Mouse (Mus musculus) hindbrain, postnatal 0 days (tissue): ENCODE measurements around the gene Gm13090. TPM values are rescaled to one million over a fixed set of nuclear protein-coding genes. Genes with fewer than 3 reads are reported as not detected.

Experiments used
- ATAC-seq: fragments of 200-750 bp; cut with Nextera tagmentation; 2 replicates; pipeline ENCODE4 v1.8.0; 2017; ENCODE audit warnings: mild to moderate bottlenecking, moderate TSS enrichment, moderate library complexity
- DNase-seq: peaks from one replicate; pipeline ENCODE4 v3.0.0-alpha.2; 2015; ENCODE audit warnings: low spot score
- H3K27ac ChIP-seq: fragments of 300-500 bp; sonication (generic); 2 replicates; pipeline ENCODE4 v1.5.1; 2014; ENCODE audit warnings: mild to moderate bottlenecking
- H3K27me3 ChIP-seq: fragments of 300-500 bp; sonication (generic); 2 replicates; pipeline ENCODE4 v1.6.1; 2014; ENCODE audit warnings: low read length, mixed read lengths; ENCODE audit not compliant: insufficient read depth
- H3K36me3 ChIP-seq: fragments of 300-500 bp; sonication (generic); 2 replicates; pipeline ENCODE4 v1.6.1; 2014; ENCODE audit warnings: low read length, mixed read lengths; ENCODE audit not compliant: insufficient read depth
- H3K4me1 ChIP-seq: fragments of 300-500 bp; sonication (generic); 2 replicates; pipeline ENCODE4 v1.6.1; 2014; ENCODE audit warnings: antibody characterized with exemption, low read length, mixed read lengths; ENCODE audit not compliant: insufficient read depth
- H3K4me2 ChIP-seq: fragments of 300-500 bp; sonication (generic); 2 replicates; pipeline ENCODE4 v1.6.1; 2014; ENCODE audit warnings: low read depth, mild to moderate bottlenecking, low read length, moderate library complexity, mixed read lengths
- H3K4me3 ChIP-seq: fragments of 300-500 bp; sonication (generic); 2 replicates; pipeline ENCODE4 v1.5.1; 2014; ENCODE audit warnings: low read length
- H3K9ac ChIP-seq: fragments of 300-500 bp; sonication (generic); replicated peaks from 2 replicates; pipeline ENCODE4 v1.6.1; 2014; ENCODE audit warnings: mild to moderate bottlenecking, low read length, moderate library complexity, mixed read lengths
- H3K9me3 ChIP-seq: fragments of 300-500 bp; sonication (generic); 2 replicates; pipeline ENCODE4 v1.6.1; 2016; ENCODE audit warnings: low read length, mixed read lengths
- CTCF ChIP-seq: IDR thresholded peaks from 2 replicates; pipeline ENCODE4 v1.5.1; 2016; ENCODE audit warnings: antibody characterized with exemption, control low read depth, low read depth
- WGBS: fragments of 180-500 bp; shearing (Covaris S2); extraction: QIAGEN DNeasy Blood & Tissue Kit; methylation state at CpG from one replicate; pipeline ENCODE4 v1.1.7; 2014; 5-methylcytosine and 5-hydroxymethylcytosine counted together
- polyA plus RNA-seq: library from polyadenylated mRNA; unstranded; fragments of >200 nt; fragmentation: Nextera tagmentation; extraction: Ambion mirVana; gene quantifications from 2 replicates; pipeline ENCODE4 v1.2.1, GENCODE M21; 2015
- total RNA-seq: library from RNA; depleted of rRNA; stranded (reverse); fragments of >200 nt; gene quantifications from 2 replicates; pipeline ENCODE4 v1.2.3, GENCODE M21; 2014

Gm13090 gene
- total and polyA plus RNA-seq, 2 experiments from 2014 or later, result not detected

DNA sequence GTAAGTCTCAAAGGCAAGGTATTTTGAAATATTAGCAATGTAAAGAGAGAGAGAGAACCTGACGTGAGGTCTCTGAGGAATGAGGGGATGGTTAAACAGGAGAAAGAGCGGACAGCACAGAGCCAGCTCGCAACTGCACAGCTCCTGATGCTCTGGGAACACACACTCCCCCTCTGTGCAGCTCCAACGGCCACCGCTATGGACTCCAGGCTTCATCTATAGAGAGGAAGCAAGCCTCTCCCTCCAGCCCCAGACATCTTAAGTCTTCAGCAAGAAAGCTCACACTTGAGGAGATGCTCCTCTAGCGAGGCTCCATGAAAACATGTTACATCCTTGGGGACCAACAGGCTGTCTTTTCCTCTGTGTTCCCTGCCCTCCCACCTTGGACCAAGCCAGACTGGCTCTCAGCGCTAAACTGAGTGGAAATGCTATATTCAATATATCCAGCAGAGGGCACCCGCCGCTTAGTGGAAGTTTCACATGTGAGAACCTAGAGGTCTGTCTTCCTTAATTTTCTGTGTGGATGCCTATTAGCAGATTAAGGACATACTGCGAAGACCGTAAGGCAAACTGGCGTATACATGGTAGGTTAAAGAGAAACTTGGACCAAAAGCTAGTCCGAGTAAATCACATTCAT lies 16.1 kb upstream of the Gm13090 start:
- Histone ChIP-seq H3K9me3 (no peaks in the 10 kb centered on the region), H3K27me3 (no peaks in the 10 kb centered on the region), H3K9ac (no peak overlapping the region), H3K27ac (no peak overlapping the region), H3K4me1 (no peaks in the 10 kb centered on the region), H3K36me3 (peaks cover 74% of the 10 kb centered on the region), H3K4me3 (no peak overlapping the region), H3K4me2 (no peak overlapping the region)
- DNase-seq, result peak; percentile 89
- 51% methylated on average over 13 of the region's 13 CpGs for WGBS
- peak; percentile 86 for ATAC-seq
- peak; percentile 92 for TF ChIP-seq CTCF

- WGBS, result 88% methylated on average over 15 of the region's 15 CpGs
- TF ChIP-seq CTCF, result no peak
- no peaks in the 10 kb centered on the region for H3K9me3 ChIP-seq
Measured at GRCm38 (mm10) chr4:151074817-151075216, 14.6 kb upstream of the Gm13090 start.

GRCm38 (mm10) chr4:151081355-151081754 lies 8.0 kb upstream of the Gm13090 start:
- DNase-seq (no peak), ATAC-seq (no peak)
- H3K27ac ChIP-seq, result no peak overlapping the region
- no peak overlapping the region for H3K4me3 ChIP-seq
- WGBS, result 76% methylated on average over 2 of the region's 2 CpGs
- TF ChIP-seq CTCF, result no peak
- no peak overlapping the region for H3K4me2 ChIP-seq
- no peaks in the 10 kb centered on the region for H3K4me1 ChIP-seq
- H3K27me3 ChIP-seq, result no peaks in the 10 kb centered on the region
- peaks cover 67% of the 10 kb centered on the region for H3K36me3 ChIP-seq
- no peak overlapping the region for H3K9ac ChIP-seq
- no peaks in the 10 kb centered on the region for H3K9me3 ChIP-seq

More at GRCm38 (mm10) chr4:151074817-151075216, 14.6 kb upstream of the Gm13090 start:
- Histone ChIP-seq H3K4me3 (no peak overlapping the region), H3K27me3 (no peaks in the 10 kb centered on the region), H3K4me1 (no peaks in the 10 kb centered on the region), H3K9ac (no peak overlapping the region), H3K4me2 (no peak overlapping the region), H3K36me3 (peaks cover 78% of the 10 kb centered on the region), H3K27ac (no peak overlapping the region)
- DNase-seq (no peak), ATAC-seq (no peak)

- Histone ChIP-seq H3K4me1 (no peaks in the 10 kb centered on the region), H3K9ac (no peak overlapping the region), H3K36me3 (peaks cover 67% of the 10 kb centered on the region), H3K27me3 (no peaks in the 10 kb centered on the region), H3K4me2 (no peak overlapping the region), H3K9me3 (no peaks in the 10 kb centered on the region), H3K4me3 (no peak overlapping the region), H3K27ac (no peak overlapping the region)
- WGBS, result 76% methylated on average over 13 of the region's 13 CpGs
- ATAC-seq (peak; percentile 80; the same call in 1 of the 2 replicates), DNase-seq (peak; percentile 36)
- TF ChIP-seq CTCF, result no peak
Measured at GRCm38 (mm10) chr4:151081977-151082376, 7.4 kb upstream of the Gm13090 start.

DNA sequence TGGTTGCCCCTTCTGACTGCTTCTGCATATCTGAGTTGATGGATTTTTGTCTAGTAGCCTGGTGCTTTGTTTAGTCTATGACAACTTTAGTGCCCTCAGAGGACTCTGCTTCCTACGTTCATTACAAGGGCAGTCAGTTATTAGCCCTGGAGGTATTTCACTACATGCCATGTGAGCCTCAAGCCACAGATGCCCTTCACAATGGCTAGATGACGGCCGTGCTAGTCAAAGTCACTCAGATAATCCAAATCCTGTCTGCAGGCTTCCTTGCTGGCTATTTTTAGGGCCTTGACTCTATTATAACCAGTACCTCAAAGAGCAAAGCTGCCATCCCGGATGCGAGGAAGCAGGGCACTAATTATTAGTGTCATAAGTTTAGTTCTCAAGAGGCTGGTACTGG lies 6.3 kb upstream of the Gm13090 start:
- no peak for ATAC-seq
- H3K9me3 ChIP-seq, result no peaks in the 10 kb centered on the region

DNA sequence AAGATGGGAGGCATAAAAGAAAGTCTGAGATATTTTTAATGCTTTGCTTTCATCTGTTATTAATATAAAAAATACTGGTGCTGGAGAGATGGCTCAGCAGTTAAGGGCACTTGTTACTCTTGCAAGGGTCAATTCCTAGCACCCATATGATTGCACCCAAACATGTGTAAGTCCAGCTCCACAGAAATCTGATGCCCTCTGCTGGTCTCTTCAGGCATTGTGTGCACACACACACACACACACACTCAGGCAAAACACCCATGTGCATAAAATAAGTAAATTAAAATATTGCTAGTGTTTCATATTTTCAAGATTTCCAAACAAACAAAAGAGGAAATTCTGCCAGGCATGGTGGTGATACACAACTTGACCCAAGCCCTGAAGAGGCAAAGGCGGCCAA lies 2.0 kb upstream of the Gm13090 start:
- H3K4me3 ChIP-seq, result no peak overlapping the region
- ATAC-seq (no peak), DNase-seq (peak; percentile 20)
- H3K27ac ChIP-seq, result no peak overlapping the region
- TF ChIP-seq CTCF, result peak; percentile 54
- 0 out of 2 replicates have a peak, but pooled peaks cover 3% of the 10 kb centered on the region for H3K4me1 ChIP-seq
- no peaks in the 10 kb centered on the region for H3K27me3 ChIP-seq
- H3K9ac ChIP-seq, result no peak overlapping the region
- H3K4me2 ChIP-seq, result no peak overlapping the region
- 100% methylated on average over 1 of the region's 1 CpGs for WGBS
- no peaks in the 10 kb centered on the region for H3K9me3 ChIP-seq
- peaks cover 29% of the 10 kb centered on the region for H3K36me3 ChIP-seq

More for the DNA sequence above, 6.3 kb upstream of the Gm13090 start:
- DNase-seq, result no peak
- 84% methylated on average over 5 of the region's 5 CpGs for WGBS
- TF ChIP-seq CTCF, result no peak
- no peaks in the 10 kb centered on the region for H3K27me3 ChIP-seq
- H3K4me2 ChIP-seq, result no peak overlapping the region
- H3K4me1 ChIP-seq, result no peaks in the 10 kb centered on the region
- H3K4me3 ChIP-seq, result no peak overlapping the region
- H3K36me3 ChIP-seq, result peaks cover 62% of the 10 kb centered on the region
- no peak overlapping the region for H3K27ac ChIP-seq
- H3K9ac ChIP-seq, result no peak overlapping the region

DNA sequence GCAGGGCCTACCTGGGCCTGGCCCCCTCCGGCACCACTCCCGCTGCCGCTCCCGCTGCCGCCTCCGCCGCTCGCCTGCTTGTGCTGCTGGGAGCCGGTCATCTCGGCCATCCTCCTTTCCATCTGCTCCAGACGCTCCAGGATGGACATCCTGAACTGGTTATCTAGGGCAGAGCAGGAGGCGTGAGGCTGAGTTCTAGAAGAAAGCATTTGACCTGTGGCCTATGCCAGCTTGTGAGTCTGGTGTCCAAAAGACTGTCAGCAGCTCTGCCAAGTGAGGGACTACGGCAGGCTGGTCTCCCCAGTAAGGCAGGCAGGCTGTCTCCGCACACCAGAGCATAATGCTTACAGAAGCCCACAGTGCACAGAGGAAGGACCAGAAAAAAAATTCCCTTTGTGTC lies 551 bp upstream of the Gm13090 start:
- ATAC-seq, result 0 out of 2 replicates have a peak, but pooled peaks have one; percentile 19

More for the DNA sequence above, 551 bp upstream of the Gm13090 start:
- H3K4me3 ChIP-seq, result no peak overlapping the region
- no peaks in the 10 kb centered on the region for H3K27me3 ChIP-seq
- no peak for TF ChIP-seq CTCF
- no peak overlapping the region for H3K9ac ChIP-seq
- no peaks in the 10 kb centered on the region for H3K9me3 ChIP-seq
- 84% methylated on average over 14 of the region's 14 CpGs for WGBS
- H3K4me2 ChIP-seq, result no peak overlapping the region
- H3K36me3 ChIP-seq, result peaks cover 22% of the 10 kb centered on the region
- peak; percentile 46 for DNase-seq
- H3K4me1 ChIP-seq, result 0 out of 2 replicates have a peak, but pooled peaks cover 3% of the 10 kb centered on the region
- H3K27ac ChIP-seq, result peak overlapping the region; percentile 56; the same call in 1 of the 2 replicates
